Comparison of ENCODE assay signal across 10 mouse cellular contexts in genomic region chr9:116863626-116864025, GRCm38 (mm10).
DNase-seq lines count a peak whose midpoint lies in the region; ATAC-seq lines count a peak whose summit lies in the region.
"Had no signal": no experiment of that assay in that cellular context is flagged by ENCODE, and none has a peak within 500 bp of the region (broad histone marks: within the 10 kb centered on the region; RNA-seq: fewer than 3 reads in every experiment).

No protein-coding gene starts in this region.

- no peak overlapping the region for H3K4me2 ChIP-seq in neural tube, embryonic 13.5 days

- no peaks in the 10 kb centered on the region for H3K27me3 ChIP-seq in neural tube, embryonic 13.5 days

- no peaks in the 10 kb centered on the region for H3K9me3 ChIP-seq in neural tube, embryonic 13.5 days

- peaks cover 15% of the 10 kb centered on the region for H3K4me1 ChIP-seq in neural tube, embryonic 13.5 days (replicated peaks)

- peak overlapping the region; percentile 13; the same call in 1 of the 2 replicates for H3K27ac ChIP-seq in neural tube, embryonic 13.5 days (replicated peaks)

- no peaks in the 10 kb centered on the region for H3K36me3 ChIP-seq in neural tube, embryonic 13.5 days

- H3K4me3 ChIP-seq in neural tube, embryonic 13.5 days: no peak overlapping the region

- no peak overlapping the region for H3K9ac ChIP-seq in neural tube, embryonic 13.5 days

- no peak for ATAC-seq in neural tube, embryonic 13.5 days (ENCODE audit: low read depth)

- DNase-seq in heart, adult 11 months: peak; percentile 79
- no peak for DNase-seq in heart, adult 18-20 months
- no peak for DNase-seq in neural tube, embryonic 10.5 days (ENCODE audit: extremely low spot score, low spot score)
- DNase-seq in kidney, postnatal 25 days: peak; percentile 42 to 59
- DNase-seq in thymus, postnatal 10 days (ENCODE audit: low spot score in 2 of 2): no peak
- no peak for DNase-seq in spleen, postnatal 10 days (ENCODE audit: low spot score in 2 of 2)
- no peak for DNase-seq in ovary, postnatal 14 days (ENCODE audit: low spot score)
- DNase-seq: B cell, adult 2 months; liver had no signal

- WGBS in neural tube, embryonic 13.5 days: 29% methylated on average over 4 of the region's 4 CpGs

Comparison
In these comparisons a context has a peak if more than half of its experiments do, and no peak if none do; other contexts are left out.
1. DNase-seq: peak in heart, adult 11 months (single experiment) and kidney, postnatal 25 days (2 of 2); none in heart, adult 18-20 months (0 of 2), neural tube, embryonic 10.5 days (single experiment), thymus, postnatal 10 days (0 of 2), spleen, postnatal 10 days (0 of 2) and ovary, postnatal 14 days (single experiment).